Mouse (Mus musculus): ENCODE data around the gene Ccdc92b. TPM values are rescaled to one million over a fixed set of nuclear protein-coding genes. Genes with fewer than 3 reads are reported as not detected.

The Ccdc92b gene
- polyA plus RNA-seq, 1 experiment from 2014 or later = 3.3 TPM

DNA sequence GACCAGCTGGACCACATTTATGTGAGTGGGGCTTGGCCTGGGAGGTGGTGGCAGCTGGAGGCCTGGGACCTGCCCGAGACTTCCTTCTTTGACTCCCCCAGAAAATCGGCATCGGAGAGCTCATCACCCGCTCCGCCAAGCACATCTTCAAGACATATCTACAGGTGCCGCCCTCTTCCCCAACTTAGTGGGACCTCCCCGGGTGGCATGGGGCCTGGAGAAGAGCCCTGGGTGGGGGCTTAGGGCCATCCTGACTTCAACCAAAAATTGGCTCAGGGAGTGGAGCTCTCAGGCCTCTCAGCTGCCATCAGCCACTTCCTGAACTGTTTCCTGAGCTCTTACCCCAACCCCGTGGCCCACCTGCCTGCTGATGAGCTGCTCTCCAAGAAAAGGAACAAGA lies 45.5 kb downstream of the Ccdc92b start:
- no peak overlapping the region for H3K27ac ChIP-seq
- 96% methylated on average over 8 of the region's 8 CpGs for WGBS
- ATAC-seq (replicated peaks) = no peak
- H3K36me3 ChIP-seq (replicated peaks) = peaks cover 45% of the 10 kb centered on the region
- H3K4me2 ChIP-seq = no peak overlapping the region
- H3K27me3 ChIP-seq (replicated peaks) = no peaks in the 10 kb centered on the region
- no peaks in the 10 kb centered on the region for H3K9me3 ChIP-seq
- H3K4me1 ChIP-seq = no peaks in the 10 kb centered on the region
- H3K9ac ChIP-seq = no peak overlapping the region
- no peak overlapping the region for H3K4me3 ChIP-seq

DNA sequence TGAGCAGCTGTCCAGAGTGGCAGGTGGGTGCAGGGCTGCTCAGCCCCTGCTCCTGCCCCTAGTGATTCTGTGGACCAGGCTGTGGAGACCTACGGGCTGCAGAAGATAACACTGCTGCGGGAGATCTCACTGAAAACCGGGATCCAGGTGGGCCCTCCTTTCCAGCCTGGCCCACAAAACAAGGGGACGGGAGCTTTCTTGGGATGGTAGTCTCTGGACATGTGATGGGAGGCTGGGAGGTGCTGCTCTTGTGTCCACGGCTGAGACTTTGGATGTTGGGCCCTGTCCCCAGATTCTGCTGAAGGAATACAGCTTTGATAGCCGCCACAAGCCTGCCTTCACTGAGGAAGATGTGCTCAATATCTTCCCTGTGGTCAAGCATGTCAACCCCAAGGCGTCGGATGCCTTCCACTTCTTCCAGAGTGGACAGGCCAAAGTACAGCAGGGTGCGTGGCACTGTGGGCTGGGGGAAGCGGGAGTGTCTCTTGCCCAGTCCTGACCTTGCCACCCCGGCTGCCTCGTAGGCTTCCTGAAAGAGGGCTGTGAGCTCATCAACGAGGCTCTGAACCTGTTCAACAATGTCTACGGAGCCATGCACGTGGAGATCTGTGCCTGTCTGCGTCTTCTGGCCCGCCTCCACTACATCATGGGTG lies 46.4 kb downstream of the Ccdc92b start:
- no peaks in the 10 kb centered on the region for H3K9me3 ChIP-seq
- H3K36me3 ChIP-seq (replicated peaks) = peaks cover 37% of the 10 kb centered on the region
- 96% methylated on average over 17 of the region's 17 CpGs for WGBS
- H3K4me2 ChIP-seq = no peak overlapping the region
- no peak overlapping the region for H3K27ac ChIP-seq
- no peak overlapping the region for H3K4me3 ChIP-seq
- no peaks in the 10 kb centered on the region for H3K4me1 ChIP-seq
- ATAC-seq (replicated peaks) = no peak
- H3K9ac ChIP-seq = no peak overlapping the region
- no peaks in the 10 kb centered on the region for H3K27me3 ChIP-seq (replicated peaks)

DNA sequence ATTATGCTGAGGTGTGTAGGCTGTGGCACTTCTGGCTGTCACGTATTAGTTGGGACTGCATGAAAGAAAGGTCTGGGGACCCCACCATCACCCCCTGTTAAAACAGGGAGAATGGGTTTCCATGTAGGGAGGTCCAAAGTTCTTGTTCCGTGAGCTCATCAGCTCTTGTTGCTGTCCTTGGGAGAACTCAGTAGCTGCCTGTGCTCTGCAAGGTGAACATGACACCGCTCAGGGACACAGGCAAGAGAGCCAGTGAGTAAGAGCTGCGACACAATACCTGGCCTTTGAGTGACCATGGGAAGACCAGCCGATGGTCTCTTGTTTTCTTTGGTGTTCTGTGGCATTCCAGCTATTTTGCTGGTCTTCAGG lies 46.9 kb downstream of the Ccdc92b start:
- Histone ChIP-seq H3K4me1 (no peaks in the 10 kb centered on the region), H3K9me3 (no peaks in the 10 kb centered on the region), H3K9ac (no peak overlapping the region), H3K27me3 (replicated peaks) (no peaks in the 10 kb centered on the region), H3K4me2 (no peak overlapping the region), H3K27ac (no peak overlapping the region), H3K4me3 (no peak overlapping the region), H3K36me3 (replicated peaks) (peaks cover 32% of the 10 kb centered on the region)
- no peak for ATAC-seq (replicated peaks)
- 93% methylated on average over 5 of the region's 5 CpGs for WGBS

DNA sequence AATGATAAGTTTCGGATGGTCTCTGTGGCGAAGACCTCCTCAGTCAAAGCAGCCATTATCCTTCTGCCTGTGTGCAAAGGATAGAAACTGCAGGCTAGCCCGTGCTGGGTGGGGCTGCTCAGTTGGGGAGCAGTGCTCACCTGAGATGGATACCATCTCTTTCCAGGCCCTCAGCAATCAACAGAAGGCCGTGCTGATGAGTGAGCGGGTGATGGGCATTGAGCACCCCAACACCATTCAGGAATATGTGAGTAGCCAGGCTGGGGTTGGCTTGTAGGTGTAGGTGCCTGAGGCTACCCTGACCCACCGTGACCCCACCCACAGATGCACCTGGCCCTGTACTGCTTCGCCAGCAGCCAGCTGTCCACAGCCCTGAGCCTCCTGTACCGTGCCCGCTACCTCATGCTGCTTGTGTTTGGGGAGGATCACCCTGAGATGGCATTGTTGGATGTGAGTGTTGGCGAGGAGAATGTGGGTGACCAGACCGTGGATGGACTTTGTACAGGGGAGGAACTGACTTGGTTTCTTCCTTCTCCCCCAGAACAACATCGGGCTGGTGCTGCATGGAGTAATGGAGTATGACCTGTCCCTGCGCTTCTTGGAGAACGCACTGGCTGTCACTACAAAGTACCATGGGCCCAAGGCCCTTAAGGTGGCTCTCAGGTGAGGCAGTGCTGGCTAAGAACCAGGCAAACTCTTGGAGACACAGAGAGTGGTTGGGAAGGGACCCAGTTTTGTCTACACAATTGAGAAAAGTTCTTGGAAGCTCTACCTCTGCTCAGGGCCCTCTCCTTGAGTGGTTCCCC lies 47.6 kb downstream of the Ccdc92b start:
- no peak for ATAC-seq (replicated peaks)
- Histone ChIP-seq H3K27me3 (replicated peaks) (no peaks in the 10 kb centered on the region), H3K4me1 (no peaks in the 10 kb centered on the region), H3K4me3 (no peak overlapping the region), H3K27ac (no peak overlapping the region), H3K4me2 (no peak overlapping the region), H3K9me3 (no peaks in the 10 kb centered on the region), H3K36me3 (replicated peaks) (peaks cover 31% of the 10 kb centered on the region), H3K9ac (no peak overlapping the region)
- WGBS = 95% methylated on average over 14 of the region's 14 CpGs

DNA sequence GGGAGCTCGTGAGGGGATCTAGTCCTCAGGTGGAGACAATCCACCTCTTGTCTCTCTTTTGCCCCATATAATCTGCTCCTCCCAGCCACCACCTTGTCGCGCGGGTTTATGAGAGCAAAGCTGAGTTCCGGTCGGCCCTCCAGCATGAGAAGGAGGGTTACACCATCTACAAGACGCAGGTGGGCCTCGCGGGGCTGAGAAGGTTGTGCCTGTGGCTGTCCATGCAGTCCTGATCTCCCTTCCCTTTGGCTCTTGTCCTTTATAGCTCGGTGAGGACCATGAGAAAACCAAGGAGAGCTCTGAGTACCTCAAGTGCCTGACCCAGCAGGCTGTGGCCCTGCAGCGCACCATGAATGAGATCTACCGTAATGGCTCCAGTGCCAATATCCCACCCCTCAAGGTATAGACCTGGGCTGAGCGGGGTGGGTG lies 48.2 kb downstream of the Ccdc92b start:
- WGBS = 97% methylated on average over 13 of the region's 13 CpGs
- Histone ChIP-seq H3K9me3 (no peaks in the 10 kb centered on the region), H3K4me1 (no peaks in the 10 kb centered on the region), H3K27ac (no peak overlapping the region), H3K36me3 (replicated peaks) (peaks cover 31% of the 10 kb centered on the region), H3K27me3 (replicated peaks) (no peaks in the 10 kb centered on the region), H3K4me3 (no peak overlapping the region), H3K9ac (no peak overlapping the region), H3K4me2 (no peak overlapping the region)
- ATAC-seq (replicated peaks) = no peak

DNA sequence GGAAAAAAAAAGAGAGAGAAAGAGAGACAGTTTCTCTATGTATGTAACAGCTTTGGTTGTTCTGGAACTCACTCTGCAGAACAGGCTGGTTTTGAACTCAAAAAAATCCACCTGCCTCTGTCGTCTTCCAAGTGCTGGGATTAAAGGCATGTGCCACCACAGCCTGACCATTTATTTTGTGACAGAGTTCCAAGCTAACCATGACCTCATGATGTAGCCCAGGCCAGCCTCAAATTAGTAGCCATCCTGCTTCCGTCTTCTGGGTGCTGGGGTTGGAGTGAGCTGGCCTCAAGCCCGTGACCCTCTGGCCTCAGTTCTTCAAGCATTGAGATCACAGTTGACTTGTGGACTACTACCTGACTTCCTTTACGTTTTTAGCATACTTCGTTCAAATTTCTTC lies 49.1 kb downstream of the Ccdc92b start:
- Histone ChIP-seq H3K27me3 (replicated peaks) (no peaks in the 10 kb centered on the region), H3K36me3 (replicated peaks) (peaks cover 28% of the 10 kb centered on the region), H3K27ac (no peak overlapping the region), H3K9ac (no peak overlapping the region), H3K9me3 (no peaks in the 10 kb centered on the region), H3K4me3 (no peak overlapping the region), H3K4me1 (no peaks in the 10 kb centered on the region), H3K4me2 (no peak overlapping the region)
- ATAC-seq (replicated peaks) = no peak
- 92% methylated on average over 5 of the region's 5 CpGs for WGBS

DNA sequence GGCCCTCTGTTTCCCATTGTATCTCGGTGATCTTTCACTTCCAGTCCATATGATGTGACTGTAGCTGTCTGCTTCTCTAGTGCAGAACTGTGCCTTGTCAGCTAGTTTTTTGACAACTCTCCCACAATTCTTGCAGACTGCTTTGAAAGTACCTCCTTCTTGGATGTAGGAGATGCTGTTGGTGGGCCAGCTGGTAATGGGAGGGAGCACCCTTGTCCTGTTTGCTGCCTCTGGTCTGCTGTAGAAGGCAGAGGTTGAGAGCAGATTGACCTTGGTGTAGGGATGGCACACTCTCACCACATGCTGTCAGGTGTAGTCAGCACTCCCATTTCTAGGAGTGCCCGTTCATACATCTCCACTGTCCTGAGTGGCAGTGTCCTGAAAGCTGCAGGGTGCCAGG lies 49.6 kb downstream of the Ccdc92b start:
- Histone ChIP-seq H3K9me3 (no peaks in the 10 kb centered on the region), H3K27me3 (replicated peaks) (no peaks in the 10 kb centered on the region), H3K4me1 (no peaks in the 10 kb centered on the region), H3K36me3 (replicated peaks) (peaks cover 28% of the 10 kb centered on the region), H3K4me3 (no peak overlapping the region), H3K4me2 (no peak overlapping the region), H3K27ac (no peak overlapping the region), H3K9ac (no peak overlapping the region)
- 91% methylated on average over 2 of the region's 2 CpGs for WGBS
- ATAC-seq (replicated peaks) = no peak

DNA sequence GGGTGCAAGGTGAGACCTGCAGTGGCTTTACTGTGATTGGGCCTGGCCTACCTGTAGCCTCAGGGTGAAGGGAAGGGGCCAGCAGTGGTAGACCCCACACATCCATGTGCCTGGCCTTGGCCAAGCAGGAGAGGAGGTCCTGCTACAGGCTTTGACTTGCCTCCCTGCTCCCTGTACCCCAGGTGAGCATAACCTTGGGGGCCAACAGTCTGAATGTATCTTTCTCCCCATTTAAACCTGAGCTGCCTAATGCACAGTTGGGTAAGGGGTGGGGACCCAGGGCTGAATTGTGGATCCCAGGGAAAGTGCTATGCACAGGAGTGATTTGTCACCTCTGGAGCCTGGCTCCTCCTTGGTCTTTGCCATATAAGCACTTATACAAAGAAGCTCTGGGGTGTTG lies 50.7 kb downstream of the Ccdc92b start:
- H3K4me2 ChIP-seq = no peak overlapping the region
- peaks cover 35% of the 10 kb centered on the region for H3K36me3 ChIP-seq (replicated peaks)
- no peak overlapping the region for H3K27ac ChIP-seq

DNA sequence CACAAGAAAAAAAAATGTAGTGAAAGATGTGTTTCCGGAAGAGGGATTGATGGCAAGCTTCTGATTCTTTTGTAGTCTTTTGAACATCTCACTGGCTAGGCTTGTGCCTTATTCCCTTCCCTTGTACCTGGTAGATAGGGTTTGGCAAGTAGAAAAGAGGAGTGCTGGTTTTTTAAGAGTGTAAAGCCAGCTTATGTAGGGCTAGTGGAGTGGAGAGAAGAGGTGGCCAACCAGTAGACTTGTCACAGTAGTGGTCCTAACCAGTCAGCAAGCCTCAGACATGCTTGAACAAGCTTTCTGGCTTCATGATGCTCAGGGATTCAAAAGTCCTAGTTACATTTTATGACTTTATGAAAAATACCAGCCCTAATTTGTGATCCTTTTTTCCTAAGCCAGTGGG lies 51.6 kb downstream of the Ccdc92b start:
- Histone ChIP-seq H3K4me1 (no peaks in the 10 kb centered on the region), H3K9me3 (no peaks in the 10 kb centered on the region), H3K9ac (no peak overlapping the region), H3K27me3 (replicated peaks) (no peaks in the 10 kb centered on the region), H3K4me3 (no peak overlapping the region), H3K4me2 (no peak overlapping the region), H3K27ac (no peak overlapping the region), H3K36me3 (replicated peaks) (peaks cover 37% of the 10 kb centered on the region; the same call in 1 of the 2 replicates)
- 76% methylated on average over 1 of the region's 1 CpGs for WGBS
- no peak for ATAC-seq (replicated peaks)

More for the DNA sequence above, 50.7 kb downstream of the Ccdc92b start:
- no peak for ATAC-seq (replicated peaks)
- no peaks in the 10 kb centered on the region for H3K4me1 ChIP-seq
- H3K27me3 ChIP-seq (replicated peaks) = no peaks in the 10 kb centered on the region
- no peak overlapping the region for H3K4me3 ChIP-seq
- no peaks in the 10 kb centered on the region for H3K9me3 ChIP-seq
- H3K9ac ChIP-seq = no peak overlapping the region

DNA sequence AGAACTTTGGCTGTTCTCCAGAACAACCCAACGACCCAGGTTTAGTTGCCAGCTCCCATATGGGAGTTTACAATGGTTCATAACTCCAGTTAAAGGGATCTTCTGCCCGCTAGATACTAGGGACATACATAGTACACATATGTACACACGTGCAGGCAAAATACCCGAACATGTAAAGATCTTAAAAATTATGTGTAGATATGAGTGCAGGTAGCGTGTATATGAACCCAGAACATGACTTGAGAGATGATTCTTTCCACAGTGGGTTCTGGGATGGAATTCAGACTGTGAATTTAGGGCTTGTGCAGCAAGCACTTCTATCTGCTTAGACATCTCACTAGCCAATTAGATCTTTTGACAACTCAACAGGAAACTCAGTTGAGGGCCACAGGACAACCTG lies 52.4 kb downstream of the Ccdc92b start:
- H3K4me2 ChIP-seq = no peak overlapping the region
- 91% methylated on average over 5 of the region's 5 CpGs for WGBS
- H3K27ac ChIP-seq = no peak overlapping the region
- H3K36me3 ChIP-seq (replicated peaks) = peaks cover 35% of the 10 kb centered on the region; the same call in 1 of the 2 replicates
- H3K9me3 ChIP-seq = no peaks in the 10 kb centered on the region
- H3K9ac ChIP-seq = no peak overlapping the region
- H3K4me3 ChIP-seq = no peak overlapping the region
- ATAC-seq (replicated peaks) = no peak
- H3K27me3 ChIP-seq (replicated peaks) = no peaks in the 10 kb centered on the region
- no peaks in the 10 kb centered on the region for H3K4me1 ChIP-seq

DNA sequence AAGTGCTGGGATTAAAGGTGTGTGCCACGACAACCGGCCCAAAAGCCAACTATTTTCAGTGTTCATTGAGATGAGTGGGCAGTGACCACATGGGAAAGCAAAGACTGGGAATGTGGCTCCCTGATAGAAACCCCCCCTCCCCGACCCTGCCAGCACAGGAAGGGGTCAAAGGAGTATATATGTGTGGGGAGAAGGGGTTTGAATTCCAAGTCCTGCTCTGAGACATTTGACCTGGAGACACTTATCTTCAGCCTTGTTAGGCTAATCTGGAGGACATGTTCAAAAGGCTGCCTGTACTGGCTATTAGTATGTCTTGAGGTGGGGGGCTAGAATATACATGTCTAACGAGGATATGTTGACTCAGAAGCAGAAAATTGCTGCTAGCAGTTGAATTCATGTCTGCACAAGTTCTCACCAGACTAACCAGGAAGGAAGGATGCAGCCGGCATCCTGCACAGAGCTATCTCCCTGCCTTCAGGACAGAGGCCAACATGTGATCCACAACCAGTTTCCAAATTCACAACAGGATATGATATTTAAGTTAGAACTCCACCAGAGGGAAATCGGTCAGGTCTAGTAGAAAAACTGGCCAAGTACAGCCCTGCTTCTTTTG lies 53.6 kb downstream of the Ccdc92b start:
- Histone ChIP-seq H3K4me2 (no peak overlapping the region), H3K4me1 (no peaks in the 10 kb centered on the region), H3K36me3 (replicated peaks) (peaks cover 28% of the 10 kb centered on the region; the same call in 1 of the 2 replicates), H3K27me3 (replicated peaks) (no peaks in the 10 kb centered on the region), H3K9me3 (no peaks in the 10 kb centered on the region), H3K27ac (no peak overlapping the region), H3K9ac (no peak overlapping the region), H3K4me3 (no peak overlapping the region)
- no peak for ATAC-seq (replicated peaks)
- 85% methylated on average over 6 of the region's 6 CpGs for WGBS

DNA sequence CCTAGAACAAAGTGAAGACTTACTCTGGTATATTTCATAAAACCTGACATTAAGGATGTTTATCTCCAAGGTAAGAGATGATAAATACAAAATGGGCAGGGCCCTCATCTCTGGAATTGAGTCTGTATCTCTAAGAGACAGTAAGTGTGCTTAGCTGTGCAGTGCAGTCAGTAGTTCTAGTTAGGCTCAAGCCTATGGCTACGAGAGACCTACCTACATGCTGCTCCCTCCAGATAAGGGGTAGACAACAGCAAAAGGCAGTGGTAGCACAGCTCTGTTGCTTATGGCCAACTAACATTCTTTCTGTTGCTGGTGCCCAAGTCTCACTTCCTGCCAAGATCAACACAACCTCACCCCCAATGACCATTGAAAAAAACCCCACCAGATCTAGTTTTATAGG lies 54.2 kb downstream of the Ccdc92b start:
- H3K4me3 ChIP-seq = no peak overlapping the region
- 94% methylated on average over 1 of the region's 1 CpGs for WGBS

More for the DNA sequence above, 54.2 kb downstream of the Ccdc92b start:
- H3K27ac ChIP-seq = no peak overlapping the region
- ATAC-seq (replicated peaks) = no peak
- H3K4me2 ChIP-seq = no peak overlapping the region
- H3K27me3 ChIP-seq (replicated peaks) = no peaks in the 10 kb centered on the region
- H3K9me3 ChIP-seq = no peaks in the 10 kb centered on the region
- peaks cover 32% of the 10 kb centered on the region; the same call in 1 of the 2 replicates for H3K36me3 ChIP-seq (replicated peaks)
- H3K4me1 ChIP-seq = no peaks in the 10 kb centered on the region
- no peak overlapping the region for H3K9ac ChIP-seq

All from midbrain, embryonic 15.5 days (tissue).